Mouse (Mus musculus): ENCODE data around the gene Prr22.

Prr22 gene

GRCm38 (mm10) chr17:56769950-56770349 is at the start of gene Prr22:
Gene Prr22, plus strand, starts transcription at chr17:56770250.
- no peak for DNase-seq (ENCODE audit: inconsistent ontology term)

DNA sequence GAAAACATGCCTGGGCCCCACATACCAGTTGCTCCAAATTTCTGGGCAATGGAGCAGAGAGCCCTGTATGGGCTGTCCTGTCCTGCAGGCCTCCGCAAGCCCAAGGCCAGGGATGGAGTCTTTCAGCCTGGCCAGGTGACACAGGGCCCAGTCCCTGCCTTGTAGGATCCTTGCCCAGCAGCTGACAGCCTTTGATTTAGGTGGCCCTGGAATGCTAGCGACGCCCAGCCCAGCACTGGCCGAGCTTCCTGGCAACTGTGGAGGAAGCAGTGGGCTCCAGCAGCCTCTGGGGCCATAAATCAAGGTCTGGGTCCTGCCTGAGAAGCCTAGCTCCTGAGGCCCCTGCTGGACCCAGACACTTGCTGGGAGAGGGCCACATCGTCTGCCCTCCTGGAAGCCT is 47.6 kb upstream of the Prr22 start:
- no peak for DNase-seq (ENCODE audit: inconsistent ontology term)

DNA sequence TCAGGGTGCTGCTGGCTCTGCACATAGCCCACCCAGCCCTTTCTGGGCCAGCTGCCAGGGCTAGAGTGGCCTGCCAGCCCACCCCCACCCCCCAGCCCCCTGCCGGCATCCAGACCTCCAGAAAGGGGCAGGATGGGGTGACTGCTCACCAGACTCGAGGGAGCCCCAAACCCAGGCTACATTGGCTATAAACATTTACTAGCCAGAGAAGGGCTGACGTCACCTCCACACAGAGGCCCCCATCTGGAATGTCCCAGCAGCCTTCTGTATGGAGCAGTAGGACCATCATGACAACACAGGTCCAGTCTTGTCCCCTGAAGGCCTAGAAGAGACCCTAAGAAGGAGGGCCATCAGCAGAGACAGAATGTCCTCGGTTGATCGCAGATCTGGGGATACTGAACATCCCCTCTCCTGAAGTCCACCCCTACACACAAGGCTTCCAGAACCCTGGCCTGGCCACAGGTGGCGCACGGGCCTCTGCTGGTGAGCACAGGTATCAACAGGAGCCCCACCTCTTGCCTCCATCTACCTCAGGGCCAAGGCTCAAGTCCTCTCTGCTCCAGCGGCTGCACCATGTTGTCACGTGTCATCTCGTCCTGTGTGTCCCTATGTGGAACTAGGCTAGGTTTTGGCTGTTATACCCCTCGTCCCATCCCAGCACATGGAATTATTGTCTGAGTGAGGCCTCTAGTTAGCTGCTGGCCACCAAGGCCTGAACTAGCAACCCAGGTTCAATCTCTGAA is 46.5 kb upstream of the Prr22 start:
- no peak for DNase-seq (ENCODE audit: inconsistent ontology term)

DNA sequence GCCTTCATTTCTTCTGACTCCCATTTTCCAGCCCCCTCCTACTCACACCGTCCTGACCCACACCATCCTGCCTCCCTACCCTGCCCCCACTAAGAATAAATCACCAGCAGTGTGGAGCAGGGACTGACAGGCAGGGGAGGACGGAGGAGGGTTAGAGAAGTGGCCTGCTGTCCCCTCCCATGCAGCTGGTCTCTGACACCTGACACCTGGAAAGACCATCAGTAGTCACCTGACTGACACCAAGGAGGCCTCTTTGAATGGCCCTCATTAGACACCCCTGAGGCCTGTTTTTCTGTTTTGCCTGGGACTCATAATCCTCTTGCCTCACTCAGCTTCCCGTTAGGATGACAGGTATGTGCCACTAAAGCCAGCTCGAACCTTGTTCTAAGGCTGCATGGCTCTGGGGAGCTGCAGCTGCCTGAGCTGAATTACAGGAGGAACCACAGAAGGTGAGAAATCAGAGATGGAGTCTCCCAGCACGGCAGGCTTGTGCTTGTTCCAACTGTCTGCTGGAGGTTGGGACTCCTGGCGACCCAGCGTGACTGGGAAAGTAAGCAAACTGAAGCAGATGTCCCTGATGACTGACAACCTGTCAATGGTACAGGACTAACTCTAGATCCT is 42.9 kb upstream of the Prr22 start:
- no peak for DNase-seq (ENCODE audit: inconsistent ontology term)

- DNase-seq (ENCODE audit: inconsistent ontology term): no peak
Measured at GRCm38 (mm10) chr17:56727659-56728058, 42.4 kb upstream of the Prr22 start.

- DNase-seq (ENCODE audit: inconsistent ontology term): no peak
Measured at GRCm38 (mm10) chr17:56728117-56728516, 41.9 kb upstream of the Prr22 start.

DNA sequence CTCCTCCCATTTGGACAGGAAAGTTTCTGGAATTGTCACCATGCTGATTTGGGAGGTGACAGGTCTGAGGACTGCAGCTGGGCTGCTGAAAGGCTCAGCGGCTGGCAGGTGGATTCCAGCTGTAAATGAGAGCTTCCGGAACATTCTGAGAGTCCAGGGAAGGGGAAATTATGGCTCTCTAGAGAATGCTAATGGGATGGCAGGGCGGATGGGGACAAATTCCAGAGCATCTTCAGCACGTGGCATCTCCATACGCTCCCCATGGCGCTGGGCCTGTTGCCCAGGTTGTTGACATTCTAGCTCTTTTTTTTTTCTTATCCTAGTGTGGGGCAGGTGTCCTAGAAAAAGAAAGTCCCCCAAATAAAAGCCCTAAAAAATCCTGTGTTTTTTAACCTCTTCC is 40.9 kb upstream of the Prr22 start:
- peak; percentile 73 for DNase-seq (ENCODE audit: inconsistent ontology term)

GRCm38 (mm10) chr17:56729656-56730055 is 40.4 kb upstream of the Prr22 start:
- no peak for DNase-seq (ENCODE audit: inconsistent ontology term)

DNA sequence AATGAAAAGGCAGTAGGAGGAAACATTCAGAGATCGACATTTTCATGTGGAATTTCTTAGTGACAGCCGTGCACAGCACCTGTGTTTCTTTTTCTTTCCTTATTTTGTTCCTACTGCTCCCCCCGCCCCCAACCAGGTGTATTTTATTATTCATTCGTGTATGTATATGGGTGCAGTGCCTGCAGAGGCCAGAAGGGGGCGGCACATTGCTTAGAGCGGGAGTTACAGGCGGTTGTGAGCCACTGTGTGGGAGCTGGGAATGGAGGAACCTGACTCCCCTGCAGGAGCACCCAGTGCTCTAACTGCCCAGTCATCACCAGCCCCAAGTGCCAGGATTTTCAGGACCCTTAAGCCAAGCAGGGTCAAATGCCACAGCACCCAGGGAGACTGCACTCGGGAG is 33.5 kb upstream of the Prr22 start:
- DNase-seq (ENCODE audit: inconsistent ontology term): no peak

- DNase-seq (ENCODE audit: inconsistent ontology term): no peak
Measured at GRCm38 (mm10) chr17:56738221-56738620, 31.8 kb upstream of the Prr22 start.

- DNase-seq (ENCODE audit: inconsistent ontology term): no peak
Measured at GRCm38 (mm10) chr17:56740118-56740787, 29.8 kb upstream of the Prr22 start.

DNA sequence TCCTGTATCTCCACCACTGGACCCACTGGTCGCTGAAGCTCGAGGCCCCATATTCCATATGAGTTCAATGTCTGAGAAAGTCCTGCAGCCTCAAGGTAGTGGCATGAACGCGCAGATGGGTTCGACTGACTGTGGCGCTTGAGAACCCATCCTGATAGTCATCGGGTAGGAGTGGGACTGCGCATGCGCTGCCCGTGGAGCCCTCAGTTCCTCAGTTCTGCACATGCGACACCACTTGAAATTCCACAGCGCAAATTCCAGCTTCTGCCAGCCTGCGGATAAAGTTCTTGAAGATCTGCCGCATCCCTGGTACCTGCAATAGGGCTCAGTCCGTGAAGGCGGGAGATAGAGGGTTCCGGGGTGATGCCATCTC is 29.3 kb upstream of the Prr22 start:
- no peak for DNase-seq (ENCODE audit: inconsistent ontology term)

GRCm38 (mm10) chr17:56744173-56744572 is 25.9 kb upstream of the Prr22 start:
- no peak for DNase-seq (ENCODE audit: inconsistent ontology term)

DNA sequence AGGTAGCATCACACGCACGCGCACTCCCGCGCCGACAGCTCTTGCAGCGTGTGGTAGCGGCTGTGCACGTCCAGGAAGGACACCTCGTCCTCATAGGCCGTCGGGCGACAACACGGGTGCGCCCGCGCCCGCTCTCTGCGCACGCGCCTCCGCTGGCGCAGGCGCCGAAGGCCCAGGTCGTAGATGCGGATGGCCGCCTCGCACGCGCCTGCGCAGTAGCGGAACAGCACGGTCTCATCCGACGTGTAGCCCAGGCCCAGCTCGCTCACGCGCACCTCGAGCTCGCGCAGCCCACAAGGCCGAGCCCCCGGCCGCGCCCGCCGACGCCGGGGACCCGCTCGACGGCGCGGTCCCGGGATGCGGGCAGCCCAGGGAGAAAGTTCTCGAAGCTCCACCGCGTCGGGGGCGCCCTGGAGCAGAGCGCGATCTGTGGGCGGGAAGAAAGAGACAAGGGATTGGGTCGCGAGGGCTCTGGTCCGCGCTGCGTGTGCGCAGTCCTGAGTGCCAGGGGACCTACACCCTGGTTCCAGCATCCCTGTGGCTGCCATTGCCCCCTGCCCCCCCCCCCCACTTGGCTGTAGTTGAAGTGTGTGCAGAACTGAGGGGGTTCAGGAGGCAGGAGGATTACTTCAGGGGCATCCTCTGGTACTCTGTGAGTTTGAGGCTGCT is 18.5 kb upstream of the Prr22 start:
- peak; percentile 42 for DNase-seq (ENCODE audit: inconsistent ontology term)

DNA sequence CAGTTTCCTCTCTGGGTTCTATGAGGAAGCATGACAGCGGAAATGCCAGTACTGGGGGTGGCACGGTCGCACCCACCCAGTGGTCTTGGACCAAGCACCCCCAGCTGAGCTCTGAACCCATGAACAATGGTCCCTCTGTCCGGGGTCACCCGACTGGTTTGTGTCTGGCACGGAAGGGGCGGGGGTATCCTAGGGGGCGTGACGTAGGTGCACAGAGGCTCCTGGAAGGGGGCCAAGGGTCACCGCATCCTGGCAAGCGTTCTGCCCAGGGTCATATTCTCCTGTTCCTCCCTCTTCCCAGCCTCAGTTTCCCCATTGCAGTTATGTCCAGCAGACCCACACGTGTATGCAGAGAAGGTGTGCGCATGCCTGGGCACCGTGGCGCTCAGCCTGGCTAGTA is 16.6 kb upstream of the Prr22 start:
- peak; percentile 38 for DNase-seq (ENCODE audit: inconsistent ontology term)

DNA sequence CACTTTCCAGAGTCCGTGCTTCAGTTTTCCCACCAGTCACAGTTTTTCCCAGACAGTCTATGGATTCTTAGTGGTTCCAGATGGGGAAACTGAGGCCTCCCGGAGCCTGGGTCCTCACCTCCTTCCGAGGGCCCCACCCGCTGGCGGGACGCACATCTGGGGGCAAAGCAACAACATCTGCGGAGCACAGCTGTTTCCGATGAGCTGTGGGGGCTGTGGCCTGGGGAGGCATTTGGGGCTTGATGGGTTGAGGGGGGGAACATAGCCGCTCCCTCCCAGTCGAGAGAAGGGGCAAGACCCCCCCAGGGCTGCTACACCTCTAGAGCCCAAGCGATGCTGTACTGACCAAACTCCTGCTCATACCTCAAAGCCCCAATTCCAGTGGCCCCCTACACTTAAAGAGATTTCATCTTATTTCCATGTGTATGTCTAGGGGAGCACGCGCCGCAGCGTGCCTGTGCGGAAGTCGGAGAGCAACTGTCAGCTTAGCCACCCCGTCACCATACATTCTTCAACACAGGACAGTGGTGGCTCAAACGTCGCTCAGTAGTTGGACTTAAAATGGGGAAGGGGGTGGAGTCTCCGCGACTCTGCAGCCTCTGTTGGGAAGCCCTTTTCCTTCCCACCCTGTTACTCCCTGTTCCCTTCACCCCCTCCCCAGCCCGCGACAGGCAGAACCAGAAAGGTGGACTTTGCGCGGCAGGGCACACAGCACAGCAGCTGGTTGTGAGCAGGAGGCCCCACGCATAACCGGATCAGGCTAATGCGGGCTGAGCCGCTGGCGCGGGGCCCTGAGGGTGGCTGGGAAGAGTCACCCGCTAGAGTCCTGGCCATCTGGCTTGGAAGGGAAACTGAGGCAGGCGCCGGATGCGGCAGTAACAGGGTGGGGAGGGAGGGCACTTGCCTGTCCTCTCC is 15.5 kb upstream of the Prr22 start:
- no peak for DNase-seq (ENCODE audit: inconsistent ontology term)

- peak; percentile 41 for DNase-seq (ENCODE audit: inconsistent ontology term)
Measured at GRCm38 (mm10) chr17:56756703-56757399, 13.2 kb upstream of the Prr22 start.

- peak; percentile 88 for DNase-seq (ENCODE audit: inconsistent ontology term)
Measured at GRCm38 (mm10) chr17:56757416-56758123, 12.5 kb upstream of the Prr22 start, which contains the start of gene Nrtn. Gene Nrtn, minus strand, starts transcription at chr17:56757530.

DNA sequence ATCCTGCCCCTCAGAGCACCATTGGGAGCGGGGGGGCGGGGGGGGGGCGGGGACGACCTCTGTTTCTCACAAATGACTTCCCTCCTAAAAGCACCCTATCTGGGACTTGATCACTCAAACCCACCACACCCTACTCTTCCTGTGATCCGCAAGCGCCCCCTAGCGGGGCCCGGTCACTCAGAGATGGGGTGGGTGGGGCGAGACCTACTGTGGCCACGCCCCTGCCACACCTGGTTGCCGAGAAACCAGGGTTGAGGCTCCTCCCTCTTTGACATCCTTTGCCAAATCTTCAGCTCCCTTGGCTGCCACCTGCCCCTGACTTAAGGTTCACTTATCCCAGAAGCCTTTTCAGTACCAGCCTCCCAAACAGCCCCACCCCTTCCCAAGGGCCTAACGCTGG is 11.9 kb upstream of the Prr22 start:
- peak; percentile 63 for DNase-seq (ENCODE audit: inconsistent ontology term)

GRCm38 (mm10) chr17:56759261-56759660 is 10.8 kb upstream of the Prr22 start:
- DNase-seq (ENCODE audit: inconsistent ontology term): no peak
